Mouse (Mus musculus) cerebellum, adult 2 months (tissue): ENCODE results near the gene Ivns1abp.

Source experiments
- CTCF ChIP-seq: fragments of 200-500 bp; IDR thresholded peaks from 2 replicates; pipeline ENCODE4 v1.5.1; 2011; ENCODE audit warnings: low read depth, mild to moderate bottlenecking, control low read depth, low read length, moderate library complexity, borderline replicate concordance; ENCODE audit not compliant: insufficient read depth
- POLR2A ChIP-seq: fragments of 200-500 bp; IDR thresholded peaks from 2 replicates; pipeline ENCODE4 v1.6.1; 2011; ENCODE audit warnings: low read length, control low read depth, borderline replicate concordance; ENCODE audit not compliant: insufficient read depth

DNA sequence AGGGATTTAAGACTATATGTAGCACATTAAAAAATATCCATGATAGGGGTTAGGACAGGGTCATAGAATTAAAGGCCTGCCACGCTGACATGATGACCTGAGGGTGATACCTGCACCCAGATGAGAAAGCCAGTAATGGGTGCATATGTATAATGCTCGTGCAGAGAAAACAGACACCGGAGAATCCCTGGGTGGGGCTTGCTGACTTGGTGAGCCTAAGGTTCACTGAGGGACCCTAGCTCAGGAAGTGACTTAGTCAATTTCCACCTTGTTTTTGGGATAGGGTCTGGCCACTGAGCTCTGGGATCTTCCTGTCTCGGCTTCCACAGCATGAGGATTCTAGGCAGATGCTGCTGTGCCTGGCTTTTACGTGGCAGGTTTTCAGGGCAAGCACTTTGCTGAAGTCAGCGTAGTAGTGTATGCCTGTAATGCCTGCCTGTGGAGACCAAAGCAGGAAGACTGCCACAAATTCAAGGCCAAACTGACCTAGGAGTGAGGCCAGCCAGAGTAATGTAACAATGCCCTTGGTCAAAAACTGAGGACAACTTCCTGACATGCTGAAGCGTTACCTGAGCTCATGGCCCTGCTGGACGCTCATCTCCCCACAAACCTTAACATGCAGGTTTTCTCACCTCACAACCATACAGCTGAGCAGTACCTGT is 22.8 kb downstream of the Ivns1abp start:
- TF ChIP-seq CTCF (no peak), POLR2A (no peak)
